ENCODE assay signal across 24 mouse cellular contexts in genomic region chr5:106919315-106919714, GRCm38 (mm10). TPM values are rescaled to one million over a fixed set of nuclear protein-coding genes. Genes with fewer than 3 reads are reported as not detected.
DNase-seq lines count a peak whose midpoint lies in the region; ATAC-seq and TF ChIP-seq lines count a peak whose summit lies in the region.
"Had no signal": no experiment of that assay in that cellular context is flagged by ENCODE, and none has a peak within 500 bp of the region (broad histone marks: within the 10 kb centered on the region; RNA-seq: fewer than 3 reads in every experiment).

No protein-coding gene starts in this region.

- DNase-seq in retina, adult 2 months (ENCODE audit: low read depth, low spot score): peak; percentile 69
- DNase-seq in retina, embryonic 14.5 days (ENCODE audit: low spot score): no peak
- peak; percentile 78 for DNase-seq in Muller cell, postnatal 12 days (ENCODE audit: inconsistent ontology term)
- DNase-seq in Patski (ENCODE audit: low read depth, low spot score): peak; percentile 88
- DNase-seq in retina, postnatal 7 days (ENCODE audit: low read depth, low spot score): peak; percentile 42
- DNase-seq in lung, adult 2 months: no peak
- no peak for DNase-seq in yolk sac, embryonic 10.5 days (ENCODE audit: low spot score)
- DNase-seq: adrenal gland, adult 2 months; adrenal gland, postnatal 10 days; adrenal gland, postnatal 25 days; B cell, adult 2 months; cerebellum, adult 18-20 months; cerebellum, adult 8-10 months; cerebellum, postnatal 10 days; cerebellum, postnatal 25 days; forebrain, postnatal 0 days had no signal

- H3K27ac ChIP-seq in hindbrain, embryonic 12.5 days: no peak overlapping the region
- H3K27ac ChIP-seq: embryonic facial prominence, embryonic 10.5 days; embryonic facial prominence, embryonic 12.5 days; forebrain, embryonic 13.5 days; forebrain, embryonic 15.5 days had no signal

- TF ChIP-seq CTCF in Patski (IDR thresholded peaks at IDR 0.05): no peak
- TF ChIP-seq CTCF in lung, adult 2 months (IDR thresholded peaks at IDR 0.05; ENCODE audit: insufficient read depth, low read length): no peak

- no peak overlapping the region for H3K9ac ChIP-seq in hindbrain, embryonic 12.5 days
- H3K9ac ChIP-seq: embryonic facial prominence, embryonic 12.5 days; forebrain, embryonic 13.5 days; forebrain, embryonic 15.5 days; forebrain, postnatal 0 days had no signal

- in situ Hi-C loops in Patski (cut with MboI; ENCODE audit: low pct_unique_long_range_greater_than_20kb): no loop called here

- CTCF ChIA-PET in Patski (lab: Charles Lee): interaction anchor here (1.5 kb wide), 1 partner anchor 9 kb away, joined by 3 read pairs; no protein-coding TSS in a partner anchor

- no peaks in the 10 kb centered on the region for H3K9me3 ChIP-seq in hindbrain, embryonic 12.5 days (replicated peaks)
- H3K9me3 ChIP-seq: embryonic facial prominence, embryonic 10.5 days; embryonic facial prominence, embryonic 12.5 days; forebrain, embryonic 13.5 days; forebrain, embryonic 15.5 days; G1E had no signal

- no peak overlapping the region for H3K4me3 ChIP-seq in hindbrain, embryonic 12.5 days
- H3K4me3 ChIP-seq in lung, adult 2 months (replicated peaks; ENCODE audit: extremely low read depth, low read depth, low read length): no peak overlapping the region
- H3K4me3 ChIP-seq: embryonic facial prominence, embryonic 10.5 days; embryonic facial prominence, embryonic 12.5 days; forebrain, embryonic 13.5 days; forebrain, embryonic 15.5 days had no signal

- H3K4me1 ChIP-seq in hindbrain, embryonic 12.5 days: no peaks in the 10 kb centered on the region
- no peaks in the 10 kb centered on the region for H3K4me1 ChIP-seq in lung, adult 2 months (ENCODE audit: control insufficient read depth, insufficient read depth, low read length)
- H3K4me1 ChIP-seq: embryonic facial prominence, embryonic 10.5 days; embryonic facial prominence, embryonic 12.5 days; forebrain, embryonic 13.5 days; forebrain, embryonic 15.5 days had no signal

- ATAC-seq in Patski: peak; percentile 96
- ATAC-seq in hindbrain, embryonic 12.5 days (ENCODE audit: low FRiP score): no peak
- ATAC-seq: CD4-positive, CD25-positive, alpha-beta regulatory T cell, adult 4 months; forebrain, embryonic 13.5 days; forebrain, embryonic 15.5 days; forebrain, postnatal 0 days had no signal

- H3K4me2 ChIP-seq in hindbrain, embryonic 12.5 days (replicated peaks): no peak overlapping the region
- H3K4me2 ChIP-seq: embryonic facial prominence, embryonic 12.5 days; forebrain, embryonic 13.5 days; forebrain, embryonic 15.5 days had no signal

- no peaks in the 10 kb centered on the region for H3K36me3 ChIP-seq in hindbrain, embryonic 12.5 days
- H3K36me3 ChIP-seq: embryonic facial prominence, embryonic 12.5 days; forebrain, embryonic 15.5 days; G1E had no signal

- H3K27me3 ChIP-seq in Patski: peaks cover 9% of the 10 kb centered on the region
- no peaks in the 10 kb centered on the region for H3K27me3 ChIP-seq in hindbrain, embryonic 12.5 days
- H3K27me3 ChIP-seq: CH12.LX; embryonic facial prominence, embryonic 12.5 days; forebrain, embryonic 13.5 days; forebrain, embryonic 15.5 days had no signal

- POLR2A ChIA-PET in Patski (lab: Charles Lee): interaction anchor here (0.6 kb wide), 1 partner anchor 413 kb away, joined by 6 read pairs; no protein-coding TSS in a partner anchor

- no peak for TF ChIP-seq POLR2A in lung, adult 2 months (IDR thresholded peaks at IDR 0.05; ENCODE audit: borderline replicate concordance, extremely low read depth, low read depth, low read length)

RNA-seq across cellular contexts. Expression of gene Hfm1, which starts 6.8 kb away (rescaled TPM):
- polyA plus RNA-seq in Patski (2021): 0.03 TPM
- polyA plus RNA-seq in hindbrain, embryonic 12.5 days (2016; fragmentation: Nextera tagmentation; extraction: Ambion mirVana): 6.7 and 7.6 TPM in 2 replicates
- polyA plus RNA-seq in lung, adult 2 months (2012; rRNA removed): not detected in 2 replicates
- polyA plus RNA-seq: adrenal gland, adult 2 months; CD4-positive, CD25-positive, alpha-beta regulatory T cell, adult 4 months; G1E had no signal

RNA-seq across cellular contexts. Expression of gene Cdc7, which starts 44.8 kb away (rescaled TPM):
- 11.7 TPM for polyA plus RNA-seq in Patski (2021)
- polyA plus RNA-seq in hindbrain, embryonic 12.5 days (2016; fragmentation: Nextera tagmentation; extraction: Ambion mirVana): 43.3 and 44.7 TPM in 2 replicates
- polyA plus RNA-seq in lung, adult 2 months (2012; rRNA removed): 1.6 and 1.9 TPM in 2 replicates

Comparison
In these comparisons a context has a peak if more than half of its experiments do, and no peak if none do; other contexts are left out.
1. DNase-seq: peak in retina, adult 2 months (single experiment), Muller cell, postnatal 12 days (single experiment), Patski (single experiment) and retina, postnatal 7 days (single experiment); none in retina, embryonic 14.5 days (single experiment), lung, adult 2 months (single experiment) and yolk sac, embryonic 10.5 days (single experiment).